Mouse (Mus musculus): ENCODE data around the gene Tmem50a.

Tmem50a gene

GRCm38 (mm10) chr4:134876171-134876570 is 38.7 kb downstream of the Tmem50a start:
- no peak for DNase-seq (ENCODE audit: low spot score)

GRCm38 (mm10) chr4:134871950-134872349 is 42.9 kb downstream of the Tmem50a start:
- no peak for DNase-seq (ENCODE audit: low spot score)

- no peak for DNase-seq (ENCODE audit: low spot score)
Measured at GRCm38 (mm10) chr4:134871477-134871876, 43.3 kb downstream of the Tmem50a start.

- DNase-seq (ENCODE audit: low spot score) = no peak
Measured at GRCm38 (mm10) chr4:134869815-134870375, 44.9 kb downstream of the Tmem50a start.

- DNase-seq (ENCODE audit: low spot score) = no peak
Measured at GRCm38 (mm10) chr4:134869068-134869730, 45.6 kb downstream of the Tmem50a start.

- DNase-seq (ENCODE audit: low spot score) = no peak
Measured at GRCm38 (mm10) chr4:134868490-134868889, 46.3 kb downstream of the Tmem50a start.

- no peak for DNase-seq (ENCODE audit: low spot score)
Measured at GRCm38 (mm10) chr4:134868065-134868464, 46.8 kb downstream of the Tmem50a start.

GRCm38 (mm10) chr4:134867661-134868060 is 47.2 kb downstream of the Tmem50a start:
- no peak for DNase-seq (ENCODE audit: low spot score)

GRCm38 (mm10) chr4:134867213-134867612 is 47.6 kb downstream of the Tmem50a start:
- no peak for DNase-seq (ENCODE audit: low spot score)

- no peak for DNase-seq (ENCODE audit: low spot score)
Measured at GRCm38 (mm10) chr4:134865789-134866188, 49.0 kb downstream of the Tmem50a start.

- DNase-seq (ENCODE audit: low spot score) = no peak
Measured at GRCm38 (mm10) chr4:134865340-134865739, 49.5 kb downstream of the Tmem50a start.

GRCm38 (mm10) chr4:134863937-134864729 is 50.7 kb downstream of the Tmem50a start, which contains the start of gene Rhd:
TSS of gene Rhd (plus strand) at chr4:134864536.
- DNase-seq (ENCODE audit: low spot score) = no peak

GRCm38 (mm10) chr4:134862996-134863395 is 51.8 kb downstream of the Tmem50a start:
- no peak for DNase-seq (ENCODE audit: low spot score)

GRCm38 (mm10) chr4:134861884-134862283 is 52.9 kb downstream of the Tmem50a start:
- DNase-seq (ENCODE audit: low spot score) = no peak

- no peak for DNase-seq (ENCODE audit: low spot score)
Measured at GRCm38 (mm10) chr4:134858494-134858893, 56.3 kb downstream of the Tmem50a start.

GRCm38 (mm10) chr4:134856501-134856900 is 58.3 kb downstream of the Tmem50a start:
- no peak for DNase-seq (ENCODE audit: low spot score)

- DNase-seq (ENCODE audit: low spot score) = no peak
Measured at GRCm38 (mm10) chr4:134856056-134856455, 58.8 kb downstream of the Tmem50a start.

GRCm38 (mm10) chr4:134855371-134855770 is 59.5 kb downstream of the Tmem50a start:
- no peak for DNase-seq (ENCODE audit: low spot score)

GRCm38 (mm10) chr4:134853637-134854485 is 61.0 kb downstream of the Tmem50a start:
- peak; percentile 95 for DNase-seq (ENCODE audit: low spot score)

GRCm38 (mm10) chr4:134853259-134853636 is 61.6 kb downstream of the Tmem50a start, which contains the start of gene Maco1:
TSS of gene Maco1 (minus strand) at chr4:134853345.
- DNase-seq (ENCODE audit: low spot score) = peak; percentile 100

- DNase-seq (ENCODE audit: low spot score) = no peak
Measured at GRCm38 (mm10) chr4:134852438-134853255, 62.2 kb downstream of the Tmem50a start.

Measured in left cerebral cortex, adult 11 months (tissue).